Mouse (Mus musculus) CH12.LX (cell line): ENCODE measurements around the gene Birc6. TPM values are rescaled to one million over a fixed set of nuclear protein-coding genes. Genes with fewer than 3 reads are reported as not detected.

Experiments
- DNase-seq: peaks from one replicate; pipeline ENCODE4 v3.0.0-alpha.2; 2013; ENCODE audit errors: extremely low read depth
- H3K27ac ChIP-seq: 2 replicates; pipeline ENCODE4 v1.5.1; 2012; ENCODE audit warnings: low read depth, mild to moderate bottlenecking, control low read depth, moderate library complexity; ENCODE audit not compliant: insufficient read depth
- H3K27me3 ChIP-seq: replicated peaks from 2 replicates; pipeline ENCODE3; 2012; ENCODE audit warnings: inconsistent platforms
- H3K36me3 ChIP-seq, 2 experiments: replicated peaks in 1 of 2; 2 replicates each; pipeline versions ENCODE3 to v1.6.1; 2012; ENCODE audit warnings: inconsistent platforms in 1 of 2, low read length in 1 of 2, mild to moderate bottlenecking in 1 of 2, mixed read lengths in 1 of 2, moderate library complexity in 1 of 2; ENCODE audit not compliant: control insufficient read depth in 1 of 2, insufficient read depth in 1 of 2
- H3K4me1 ChIP-seq, 2 experiments: 2 replicates each; pipeline ENCODE4 v1.6.1; 2012; ENCODE audit warnings: inconsistent platforms in 1 of 2, moderate library complexity in 1 of 2; ENCODE audit not compliant: insufficient read depth in 2 of 2, control insufficient read depth in 1 of 2
- H3K4me2 ChIP-seq: 2 replicates; pipeline ENCODE4 v1.6.1; 2012; ENCODE audit warnings: low read depth, mild to moderate bottlenecking, control low read depth; ENCODE audit not compliant: poor library complexity, insufficient read depth, severe bottlenecking
- H3K4me3 ChIP-seq, 3 experiments: fragments of 150-350 bp in 1 of 3; sonication (generic) in 1 of 3; replicated peaks in 1 of 3; 2 replicates each; pipeline versions ENCODE3 to v1.5.1; 2011 to 2012; ENCODE audit warnings: low read depth in 2 of 3, low read length in 2 of 3, mild to moderate bottlenecking in 2 of 3, moderate library complexity in 2 of 3, control low read depth in 1 of 3, improper control_type of control experiment in 1 of 3, inconsistent platforms in 1 of 3, mixed read lengths in 1 of 3; ENCODE audit not compliant: poor library complexity in 1 of 3
- H3K79me2 ChIP-seq: replicated peaks from 2 replicates; pipeline ENCODE4 v1.6.1; 2012; ENCODE audit warnings: mild to moderate bottlenecking, moderate library complexity; ENCODE audit not compliant: control insufficient read depth, poor library complexity, insufficient read depth, severe bottlenecking; ENCODE audit errors: extremely low read depth
- H3K9ac ChIP-seq: 2 replicates; pipeline ENCODE4 v1.6.1; 2012; ENCODE audit warnings: low read depth, mild to moderate bottlenecking, control low read depth, moderate library complexity; ENCODE audit not compliant: insufficient read depth
- H3K9me3 ChIP-seq: replicated peaks from 2 replicates; pipeline ENCODE3; 2012; ENCODE audit warnings: low read length, inconsistent platforms, mixed read lengths
- BHLHE40 ChIP-seq: IDR thresholded peaks from 2 replicates; pipeline ENCODE4 v1.6.1; 2011; ENCODE audit warnings: mild to moderate bottlenecking, low read depth, low read length, improper control_type of control experiment
- CHD1 ChIP-seq: IDR thresholded peaks from 2 replicates; pipeline ENCODE4 v1.6.1; 2012; ENCODE audit warnings: low read depth, low read length, improper control_type of control experiment, inconsistent platforms
- CHD2 ChIP-seq: IDR thresholded peaks from 2 replicates; pipeline ENCODE4 v1.6.1; 2011; ENCODE audit warnings: low read length, improper control_type of control experiment
- CTCF ChIP-seq, 2 experiments: IDR thresholded peaks in 1 of 2; conservative IDR thresholded peaks in 1 of 2; 2 replicates each; pipeline ENCODE4 v1.5.1; 2011 to 2012; ENCODE audit warnings: low read depth in 2 of 2, low read length in 2 of 2, improper control_type of control experiment in 1 of 2, inconsistent platforms in 1 of 2, mild to moderate bottlenecking in 1 of 2, moderate library complexity in 1 of 2
- EP300 ChIP-seq: IDR thresholded peaks from 2 replicates; pipeline ENCODE4 v1.6.1; 2011; ENCODE audit warnings: low read length, improper control_type of control experiment
- ETS1 ChIP-seq: conservative IDR thresholded peaks from 2 replicates; pipeline ENCODE4 v1.6.1; 2012; ENCODE audit warnings: low read depth, mild to moderate bottlenecking, inconsistent platforms, low read length, improper control_type of control experiment, moderate library complexity
- GABPA ChIP-seq: IDR thresholded peaks from 2 replicates; pipeline ENCODE4 v1.6.1; 2012; ENCODE audit warnings: low read depth, low read length, improper control_type of control experiment, inconsistent platforms; ENCODE audit not compliant: insufficient replicate concordance
- HCFC1 ChIP-seq: IDR thresholded peaks from 2 replicates; pipeline ENCODE4 v1.6.1; 2012; ENCODE audit warnings: low read depth, mild to moderate bottlenecking, inconsistent platforms, low read length, improper control_type of control experiment
- KAT2A ChIP-seq: IDR thresholded peaks from 2 replicates; pipeline ENCODE4 v1.6.1; 2012; ENCODE audit warnings: low read length, improper control_type of control experiment, inconsistent platforms; ENCODE audit not compliant: insufficient replicate concordance
- MAFK ChIP-seq: IDR thresholded peaks from 2 replicates; pipeline ENCODE4 v1.6.1; 2011; ENCODE audit warnings: low read length, improper control_type of control experiment; ENCODE audit not compliant: insufficient replicate concordance
- MEF2A ChIP-seq: IDR thresholded peaks from 2 replicates; pipeline ENCODE4 v1.6.1; 2014; ENCODE audit warnings: low read depth, mild to moderate bottlenecking, inconsistent platforms, low read length, improper control_type of control experiment, borderline replicate concordance
- MXI1 ChIP-seq: IDR thresholded peaks from 2 replicates; pipeline ENCODE4 v1.6.1; 2011; ENCODE audit warnings: mild to moderate bottlenecking, low read depth, low read length, improper control_type of control experiment
- MYC ChIP-seq: IDR thresholded peaks from 2 replicates; pipeline ENCODE4 v1.6.1; 2011; ENCODE audit warnings: low read depth, mild to moderate bottlenecking, improper control_type of control experiment, low read length
- NELFE ChIP-seq: IDR thresholded peaks from 2 replicates; pipeline ENCODE4 v1.6.1; 2011; ENCODE audit warnings: low read depth, low read length, improper control_type of control experiment
- PAX5 ChIP-seq: IDR thresholded peaks from 2 replicates; pipeline ENCODE4 v1.6.1; 2012; ENCODE audit warnings: low read length, inconsistent platforms, mixed read lengths
- POLR2A ChIP-seq: IDR thresholded peaks from 2 replicates; pipeline ENCODE4 v1.6.1; 2011; ENCODE audit warnings: low read depth, mild to moderate bottlenecking, improper control_type of control experiment, low read length
- POLR2AphosphoS2 ChIP-seq: IDR thresholded peaks from 2 replicates; pipeline ENCODE4 v1.6.1; 2011; ENCODE audit warnings: low read depth, low read length, improper control_type of control experiment
- RAD21 ChIP-seq: IDR thresholded peaks from 2 replicates; pipeline ENCODE4 v1.6.1; 2011; ENCODE audit warnings: low read depth, mild to moderate bottlenecking, low read length, improper control_type of control experiment, moderate library complexity
- RCOR1 ChIP-seq: conservative IDR thresholded peaks from 2 replicates; pipeline ENCODE4 v1.6.1; 2012; ENCODE audit warnings: low read depth, mild to moderate bottlenecking, inconsistent platforms, low read length, improper control_type of control experiment
- SIN3A ChIP-seq: IDR thresholded peaks from 2 replicates; pipeline ENCODE4 v1.6.1; 2012; ENCODE audit warnings: low read length, improper control_type of control experiment, inconsistent platforms
- SMC3 ChIP-seq: IDR thresholded peaks from 2 replicates; pipeline ENCODE4 v1.6.1; 2011; ENCODE audit warnings: low read depth, low read length, improper control_type of control experiment
- TCF12 ChIP-seq: IDR thresholded peaks from 2 replicates; pipeline ENCODE4 v1.6.1; 2014; ENCODE audit warnings: low read depth, mild to moderate bottlenecking, inconsistent platforms, low read length, improper control_type of control experiment
- USF2 ChIP-seq: conservative IDR thresholded peaks from 2 replicates; pipeline ENCODE4 v1.6.1; 2011; ENCODE audit warnings: low read depth, low read length, improper control_type of control experiment
- ZC3H11A ChIP-seq: IDR thresholded peaks from 2 replicates; pipeline ENCODE4 v1.6.1; 2012; ENCODE audit warnings: low read depth, mild to moderate bottlenecking, inconsistent platforms, low read length, improper control_type of control experiment
- ZKSCAN1 ChIP-seq: IDR thresholded peaks from 2 replicates; pipeline ENCODE4 v1.6.1; 2012; ENCODE audit warnings: low read depth, inconsistent platforms, low read length, improper control_type of control experiment, borderline replicate concordance
- dilution Hi-C: fragments of 300-500 bp; cut with MboI; formaldehyde crosslinking; loops from 2 replicates; pipeline ENCODE4 v1.14.3; 2020; ENCODE audit warnings: low sequenced_read_pairs; ENCODE audit not compliant: extremely low pct_unique_long_range_greater_than_20kb, extremely low pct_ligation_motif_present
- in situ Hi-C: fragments of 300-500 bp; cut with MboI; formaldehyde crosslinking; loops from 3 replicates; pipeline ENCODE4 v1.14.3; 2019; ENCODE audit warnings: low sequenced_read_pairs, low pct_ligation_motif_present, low pct_unique_long_range_greater_than_20kb, mixed read lengths
- polyA plus RNA-seq: library from polyadenylated mRNA; unstranded; fragments of >175 nt; gene quantifications from 2 replicates; pipeline ENCODE4 v1.2.1, GENCODE M21; 2012; ENCODE audit warnings: low read depth; ENCODE audit not compliant: insufficient read length
- total RNA-seq, 2 experiments: library from RNA; depleted of rRNA; stranded (reverse); fragments of 300-350 nt in 1 of 2; fragments of >200 nt in 1 of 2; gene quantifications; 2 replicates each; pipeline ENCODE4 v1.2.3; 2012 to 2014

Birc6 gene
- total and polyA plus RNA-seq, 3 experiments = 55.5 to 78.7 (median 57.2) TPM

DNA sequence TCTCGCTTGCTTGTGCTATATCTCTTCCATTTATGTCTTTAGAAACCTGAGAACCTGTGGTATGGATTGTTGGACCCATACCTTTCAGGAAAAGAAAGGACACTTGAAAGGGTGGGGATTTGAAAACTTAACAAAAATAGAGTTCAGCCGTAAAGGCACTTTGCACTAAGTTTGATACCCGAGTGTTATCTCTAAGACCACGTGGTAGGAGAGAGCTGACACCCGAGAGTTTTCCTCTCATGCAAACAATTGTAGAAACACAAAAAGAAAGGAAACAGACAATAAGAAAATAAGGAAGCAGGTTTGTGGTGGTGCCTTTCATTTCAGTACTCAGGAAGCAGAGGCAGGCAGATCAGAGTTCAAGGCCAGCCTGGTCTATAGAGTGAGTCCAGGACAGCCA lies 26.0 kb downstream of the Birc6 start:
- Histone ChIP-seq H3K27me3 (no peaks in the 10 kb centered on the region), H3K79me2 (peaks cover 8% of the 10 kb centered on the region; the same call in 1 of the 2 replicates), H3K36me3 (peaks cover 29 to 68% of the 10 kb centered on the region in 2 experiments), H3K4me1 (no peaks in the 10 kb centered on the region), H3K4me3 (no peak overlapping the region), H3K9me3 (no peaks in the 10 kb centered on the region), H3K9ac (no peak overlapping the region), H3K27ac (no peak overlapping the region), H3K4me2 (no peak overlapping the region)
- in situ Hi-C loops (no loop called here), dilution Hi-C loops (no loop called here)
- TF ChIP-seq NELFE (no peak), POLR2A (no peak), SIN3A (no peak), ZC3H11A (no peak), CHD2 (no peak), MEF2A (no peak), HCFC1 (no peak), KAT2A (no peak), PAX5 (no peak), POLR2AphosphoS2 (no peak), EP300 (no peak), CHD1 (no peak), BHLHE40 (no peak), SMC3 (no peak), CTCF (conservative IDR thresholded peaks at IDR 0.05 in 1 of 2, IDR thresholded peaks at IDR 0.05 in 1 of 2; ENCODE audit: low read depth in 2 of 2, low read length in 2 of 2) (no peak), MAFK (no peak), RCOR1 (no peak), TCF12 (no peak), USF2 (no peak), ZKSCAN1 (no peak)
- DNase-seq = no peak

DNA sequence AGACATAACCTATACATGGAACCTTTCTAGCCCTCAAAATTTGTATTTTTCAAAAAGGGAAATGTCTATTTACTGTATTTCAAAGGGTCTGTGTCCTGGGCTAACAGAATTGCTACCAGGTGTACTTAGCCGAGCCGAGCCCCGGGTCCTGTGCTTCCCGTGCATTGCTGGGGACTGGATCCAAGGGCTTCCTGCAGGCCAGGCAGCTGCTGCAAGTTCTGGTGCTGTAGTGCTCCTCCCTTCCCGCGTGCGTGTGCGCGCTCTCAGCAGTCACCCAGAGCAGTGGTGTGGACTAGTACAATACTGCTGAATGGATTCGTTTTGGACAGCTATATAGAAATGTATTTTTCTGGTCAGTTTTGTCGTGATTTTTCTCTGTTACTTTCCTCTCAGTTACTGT lies 31.8 kb downstream of the Birc6 start:
- H3K36me3 ChIP-seq = peaks cover 24 to 75% of the 10 kb centered on the region in 2 experiments
- no peak overlapping the region for H3K9ac ChIP-seq
- no peak for DNase-seq
- H3K27ac ChIP-seq = no peak overlapping the region
- in situ Hi-C loops (no loop called here), dilution Hi-C loops (no loop called here)
- TF ChIP-seq POLR2A (no peak), RCOR1 (no peak), MEF2A (no peak), GABPA (no peak), KAT2A (no peak), RAD21 (no peak), SMC3 (no peak), MYC (no peak), NELFE (no peak), ETS1 (no peak), USF2 (no peak), MAFK (no peak), PAX5 (no peak), SIN3A (no peak), MXI1 (no peak)
- H3K27me3 ChIP-seq = no peaks in the 10 kb centered on the region
- H3K4me1 ChIP-seq = no peaks in the 10 kb centered on the region
- no peak overlapping the region for H3K4me2 ChIP-seq
- H3K79me2 ChIP-seq = peaks cover 4% of the 10 kb centered on the region; the same call in 1 of the 2 replicates
- H3K9me3 ChIP-seq = no peaks in the 10 kb centered on the region
- H3K4me3 ChIP-seq = no peak overlapping the region
